Mouse (Mus musculus) ES-E14 (cell line): ENCODE results near the gene Cblc.

Source experiments
- CHD2 ChIP-seq: IDR thresholded peaks from 2 replicates; pipeline ENCODE4 v1.6.1; 2014; ENCODE audit warnings: mild to moderate bottlenecking, low read depth, low read length, inconsistent platforms
- HCFC1 ChIP-seq: IDR thresholded peaks from 2 replicates; pipeline ENCODE4 v1.6.1; 2012; ENCODE audit warnings: low read length, inconsistent platforms, borderline replicate concordance; ENCODE audit not compliant: insufficient read depth
- ZNF384 ChIP-seq: IDR thresholded peaks from 2 replicates; pipeline ENCODE4 v1.6.1; 2012; ENCODE audit warnings: low read depth, low read length, inconsistent platforms

- TF ChIP-seq CHD2 (no peak), HCFC1 (no peak), ZNF384 (no peak)
Observed at GRCm38 (mm10) chr7:19752652-19753051, 44.0 kb downstream of the Cblc start.
